Mouse (Mus musculus) hindbrain, embryonic 14.5 days (tissue): ENCODE measurements at regions not wholly inside any gene's neighbourhood (a gene's known extent, or its start where the extent isn't known, plus 50 kb on each side); places are given as distances from the start of the nearest gene placed in this dataset.
"Not testable (repeated sequence)": the region's sequence is repeated elsewhere in the genome, so short reads cannot be mapped to it uniquely, and the experiment has no call there.

Experiments used
- ATAC-seq: fragments of 200-750 bp; cut with Nextera tagmentation; 2 replicates; pipeline ENCODE4 v1.8.0; 2017; ENCODE audit warnings: moderate number of reproducible peaks, mild to moderate bottlenecking, moderate TSS enrichment, moderate library complexity; ENCODE audit not compliant: low FRiP score
- DNase-seq: peaks from one replicate; pipeline ENCODE4 v3.0.0-alpha.2; 2015; ENCODE audit warnings: low spot score
- H3K27ac ChIP-seq: fragments of 300-500 bp; sonication (generic); 2 replicates; pipeline ENCODE4 v1.5.1; 2014; ENCODE audit warnings: mild to moderate bottlenecking, moderate library complexity
- H3K27me3 ChIP-seq: fragments of 300-500 bp; sonication (generic); 2 replicates; pipeline ENCODE4 v1.6.1; 2014; ENCODE audit warnings: mild to moderate bottlenecking, low read length, mixed read lengths; ENCODE audit not compliant: control insufficient read depth, insufficient read depth
- H3K36me3 ChIP-seq: fragments of 300-500 bp; sonication (generic); replicated peaks from 2 replicates; pipeline ENCODE4 v1.6.1; 2014; ENCODE audit not compliant: control insufficient read depth, insufficient read depth
- H3K4me1 ChIP-seq: fragments of 300-500 bp; sonication (generic); replicated peaks from 2 replicates; pipeline ENCODE4 v1.6.1; 2014; ENCODE audit warnings: antibody characterized with exemption, low read length, mixed read lengths; ENCODE audit not compliant: control insufficient read depth, insufficient read depth
- H3K4me2 ChIP-seq: fragments of 300-500 bp; sonication (generic); replicated peaks from 2 replicates; pipeline ENCODE4 v1.6.1; 2014; ENCODE audit warnings: mild to moderate bottlenecking, moderate library complexity
- H3K4me3 ChIP-seq: fragments of 300-500 bp; sonication (generic); replicated peaks from 2 replicates; pipeline ENCODE4 v1.5.1; 2014; ENCODE audit warnings: mild to moderate bottlenecking, low read length
- H3K9ac ChIP-seq: fragments of 300-500 bp; sonication (generic); 2 replicates; pipeline ENCODE4 v1.6.1; 2014
- H3K9me3 ChIP-seq: fragments of 300-500 bp; sonication (generic); 2 replicates; pipeline ENCODE4 v1.6.1; 2016; ENCODE audit warnings: low read length; ENCODE audit not compliant: control insufficient read depth
- WGBS: fragments of 180-500 bp; shearing (Covaris S2); extraction: QIAGEN DNeasy Blood & Tissue Kit; methylation state at CpG from one replicate; pipeline ENCODE4 v1.1.7; 2014; 5-methylcytosine and 5-hydroxymethylcytosine counted together

GRCm38 (mm10) chr2:17111177-17111576, 620.1 kb downstream of the Nebl start:
- no peak overlapping the region for H3K27ac ChIP-seq
- WGBS, result 94% methylated on average over 1 of the region's 1 CpGs
- no peaks in the 10 kb centered on the region for H3K4me1 ChIP-seq
- no peak overlapping the region for H3K9ac ChIP-seq
- H3K4me2 ChIP-seq, result no peak overlapping the region
- ATAC-seq (no peak), DNase-seq (no peak)
- no peaks in the 10 kb centered on the region for H3K36me3 ChIP-seq
- H3K4me3 ChIP-seq, result no peak overlapping the region
- no peaks in the 10 kb centered on the region for H3K27me3 ChIP-seq
- no peaks in the 10 kb centered on the region for H3K9me3 ChIP-seq

- ATAC-seq (no peak), DNase-seq (no peak)
These were observed 630.1 kb downstream of the Nebl start for GRCm38 (mm10) chr2:17101161-17101560.

GRCm38 (mm10) chr2:17097546-17097945, 633.7 kb downstream of the Nebl start:
- H3K4me2 ChIP-seq, result no peak overlapping the region
- no peak overlapping the region for H3K9ac ChIP-seq
- no peaks in the 10 kb centered on the region for H3K36me3 ChIP-seq
- 70% methylated on average over 20 of the region's 20 CpGs for WGBS
- no peak overlapping the region for H3K27ac ChIP-seq
- ATAC-seq, result 0 out of 2 replicates have a peak, but pooled peaks have one; percentile 31
- DNase-seq, result no peak
- no peak overlapping the region for H3K4me3 ChIP-seq
- peaks cover 8% of the 10 kb centered on the region; the same call in 1 of the 2 replicates for H3K9me3 ChIP-seq
- no peaks in the 10 kb centered on the region for H3K27me3 ChIP-seq
- H3K4me1 ChIP-seq, result no peaks in the 10 kb centered on the region

More at GRCm38 (mm10) chr2:17101161-17101560, 630.1 kb downstream of the Nebl start:
- no peak overlapping the region for H3K4me2 ChIP-seq
- no peak overlapping the region for H3K9ac ChIP-seq
- no peaks in the 10 kb centered on the region for H3K4me1 ChIP-seq
- H3K4me3 ChIP-seq, result no peak overlapping the region
- H3K9me3 ChIP-seq, result peaks cover 8% of the 10 kb centered on the region; the same call in 1 of the 2 replicates
- no peak overlapping the region for H3K27ac ChIP-seq
- no peaks in the 10 kb centered on the region for H3K27me3 ChIP-seq
- H3K36me3 ChIP-seq, result no peaks in the 10 kb centered on the region

GRCm38 (mm10) chr2:17091454-17091853, 639.8 kb downstream of the Nebl start:
- Histone ChIP-seq H3K4me3 (no peak overlapping the region), H3K4me2 (no peak overlapping the region), H3K9me3 (no peaks in the 10 kb centered on the region), H3K36me3 (no peaks in the 10 kb centered on the region), H3K4me1 (no peaks in the 10 kb centered on the region), H3K27me3 (no peaks in the 10 kb centered on the region), H3K9ac (no peak overlapping the region), H3K27ac (no peak overlapping the region)
- 84% methylated on average over 1 of the region's 1 CpGs for WGBS
- DNase-seq (no peak), ATAC-seq (no peak)

- DNase-seq, result no peak
- Histone ChIP-seq H3K4me1 (no peaks in the 10 kb centered on the region), H3K9me3 (no peaks in the 10 kb centered on the region), H3K27me3 (no peaks in the 10 kb centered on the region), H3K9ac (no peak overlapping the region), H3K27ac (no peak overlapping the region), H3K4me2 (no peak overlapping the region), H3K36me3 (no peaks in the 10 kb centered on the region), H3K4me3 (no peak overlapping the region)
- ATAC-seq, result no peak
- 97% methylated on average over 2 of the region's 2 CpGs for WGBS
These were observed 650.0 kb downstream of the Nebl start for GRCm38 (mm10) chr2:17081266-17081665.

GRCm38 (mm10) chr2:17065149-17066145, 665.8 kb downstream of the Nebl start:
- not testable (repeated sequence) for H3K27me3 ChIP-seq, H3K27ac ChIP-seq, H3K9me3 ChIP-seq, H3K9ac ChIP-seq, H3K4me2 ChIP-seq, H3K4me1 ChIP-seq, ATAC-seq, DNase-seq, H3K4me3 ChIP-seq, H3K36me3 ChIP-seq
- 89% methylated on average over 26 of the region's 26 CpGs for WGBS
